Mouse (Mus musculus): ENCODE data around the gene Skint11.
"Not testable (repeated sequence)": the region's sequence is repeated elsewhere in the genome, so short reads cannot be mapped to it uniquely, and the experiment has no call there.

Gene Skint11

DNA sequence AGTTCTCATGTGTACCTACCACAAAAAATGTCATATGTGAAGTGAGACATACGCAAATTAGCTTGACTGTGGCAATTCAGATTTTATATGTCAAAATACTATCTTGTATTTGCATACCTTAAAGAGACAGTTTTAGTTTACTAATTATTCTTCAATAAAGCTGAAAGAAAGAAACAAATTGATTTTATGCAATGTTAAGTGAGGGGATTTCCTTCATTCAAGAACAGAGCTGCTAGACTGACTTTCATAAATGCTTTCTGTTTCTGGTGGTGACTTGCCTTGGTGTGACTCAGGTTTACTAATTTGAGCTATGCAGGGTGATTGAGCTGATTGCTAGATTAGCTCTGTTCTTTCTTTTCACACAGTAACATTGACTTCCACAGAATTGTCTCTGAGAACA, at the start of gene Skint11:
Gene Skint11, plus strand, starts transcription at position 301 of the 400 bp plus-strand sequence.
- no peak for DNase-seq

DNA sequence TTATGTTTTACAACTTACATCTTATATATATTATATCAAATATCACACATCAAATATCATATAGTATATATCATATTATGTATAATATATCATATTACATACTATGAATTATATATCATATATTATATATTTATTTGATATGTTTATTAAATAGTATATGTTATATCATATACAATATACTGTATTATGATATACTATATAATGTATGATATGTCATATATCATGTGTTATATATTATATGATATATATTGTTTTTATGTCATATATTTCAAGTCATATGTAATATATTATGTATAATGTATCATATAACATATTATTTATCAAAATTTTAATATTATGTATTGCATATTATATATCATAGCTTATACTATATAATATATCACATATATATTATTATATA, 2.0 kb upstream of the Skint11 start:
- no peak for DNase-seq

DNA sequence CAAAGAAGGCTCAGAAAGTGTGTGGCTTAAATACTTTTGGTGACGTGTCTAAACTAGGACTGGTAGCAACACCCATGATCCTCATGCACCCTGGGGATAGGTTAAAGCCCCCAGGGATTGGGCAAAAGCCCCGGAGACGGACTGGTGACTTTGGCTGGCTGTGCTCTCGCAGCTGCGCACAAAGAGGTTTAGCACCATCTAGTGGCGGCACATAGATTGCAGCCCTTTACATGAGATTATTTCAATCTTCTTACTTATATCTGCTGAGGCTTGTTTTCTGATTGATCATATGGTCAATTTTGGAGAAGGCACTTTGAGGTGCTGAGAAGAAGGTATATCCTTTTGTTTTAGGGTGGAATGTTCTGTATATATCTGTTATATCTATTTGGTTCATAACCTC, 9.7 kb downstream of the Skint11 start:
- peak; percentile 3 for DNase-seq

DNA sequence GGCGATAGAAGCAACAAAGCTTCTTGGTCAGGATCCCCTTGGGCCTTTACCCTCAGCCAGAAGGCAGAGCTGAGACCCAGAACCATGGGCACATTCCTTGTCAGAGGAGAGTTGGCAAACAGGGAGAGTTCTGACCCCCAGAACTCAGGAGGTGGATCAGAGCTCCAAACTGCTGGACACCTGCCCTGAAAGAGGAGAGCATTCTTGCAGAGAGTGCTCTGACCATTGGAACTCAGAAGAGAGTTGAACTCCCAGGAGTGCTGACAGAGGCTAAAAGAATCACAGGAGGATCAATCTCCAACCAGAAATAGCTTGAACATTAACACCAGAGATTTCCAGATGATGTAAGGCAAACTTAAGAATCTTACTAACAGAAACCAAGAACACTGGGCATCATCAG, 93.7 kb downstream of the Skint11 start:
- not testable (repeated sequence) for DNase-seq

Data from kidney, postnatal 14 days (tissue).